Mouse (Mus musculus) embryonic fibroblast, embryonic 13.5 days (primary cell): ENCODE results near the gene Keap1. TPM values are rescaled to one million over a fixed set of nuclear protein-coding genes. Genes with fewer than 3 reads are reported as not detected.

Source experiments
- H3K27ac ChIP-seq: 2 replicates; pipeline ENCODE4 v1.5.1; 2012; ENCODE audit warnings: low read length, control low read depth, inconsistent platforms; ENCODE audit not compliant: insufficient read depth
- H3K4me1 ChIP-seq: 2 replicates; pipeline ENCODE4 v1.6.1; 2011; ENCODE audit warnings: low read length; ENCODE audit not compliant: control insufficient read depth, insufficient read depth
- H3K4me3 ChIP-seq: 2 replicates; pipeline ENCODE4 v1.5.1; 2011; ENCODE audit warnings: mild to moderate bottlenecking, control low read depth, low read length; ENCODE audit not compliant: insufficient read depth
- CTCF ChIP-seq: IDR thresholded peaks from 2 replicates; pipeline ENCODE4 v1.5.1; 2011; ENCODE audit warnings: mild to moderate bottlenecking, control low read depth, low read length, moderate library complexity, borderline replicate concordance; ENCODE audit not compliant: insufficient read depth
- POLR2A ChIP-seq: IDR thresholded peaks from 2 replicates; pipeline ENCODE4 v1.6.1; 2011; ENCODE audit warnings: low read depth, mild to moderate bottlenecking, control low read depth, low read length, moderate library complexity
- polyA plus RNA-seq: library from polyadenylated mRNA; stranded (reverse); fragments of >200 nt; gene quantifications from 2 replicates; pipeline ENCODE4 v1.2.4, GENCODE M21; 2011; ENCODE audit warnings: low read depth; ENCODE audit not compliant: missing spikeins, insufficient read length

Keap1 gene
- 23.2 and 27.4 TPM in 2 replicates for polyA plus RNA-seq

DNA sequence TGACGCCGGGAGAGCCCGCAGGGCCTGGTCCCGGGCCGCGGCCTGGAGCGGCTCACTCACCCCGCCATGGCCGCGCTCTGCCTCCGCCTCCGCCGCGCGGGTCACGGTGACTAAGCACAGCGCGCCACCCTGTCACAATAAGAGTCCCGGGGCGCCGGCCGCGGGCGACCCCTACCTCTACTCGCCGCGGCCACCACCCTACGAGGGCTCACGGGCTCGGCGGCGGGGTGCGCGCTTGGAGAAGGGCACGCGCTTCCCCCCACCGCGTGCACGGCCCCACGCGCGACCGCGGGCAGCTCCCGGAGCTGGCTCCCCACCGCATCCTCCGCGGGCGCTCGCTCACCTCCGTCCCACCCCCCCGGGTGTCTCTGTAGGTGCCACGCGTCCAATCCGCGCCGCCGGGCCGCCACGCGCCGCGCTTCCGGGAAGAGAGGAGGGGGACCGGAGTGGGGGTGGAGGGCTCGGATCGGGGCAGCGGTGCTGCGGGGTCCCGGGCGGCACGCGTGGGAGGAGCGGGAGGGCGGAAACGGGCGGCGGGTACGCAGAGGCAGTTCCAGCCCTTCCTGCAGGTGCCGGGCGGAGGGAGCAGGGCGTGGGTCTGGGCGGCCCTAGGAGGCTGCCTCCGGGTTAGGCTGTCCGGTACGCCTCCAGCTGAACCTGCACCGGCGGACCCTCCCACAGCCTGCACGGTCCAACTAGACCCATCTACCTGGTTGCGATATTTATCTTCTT is at the start of gene Keap1:
TSS of gene Keap1 (minus strand) at position 629 of the 732 bp plus-strand sequence.
- no peaks in the 10 kb centered on the region for H3K4me1 ChIP-seq
- H3K4me3 ChIP-seq = peak within 1 kb of the TSS; percentile 80
- peak within 1 kb of the TSS; percentile 54 for H3K27ac ChIP-seq
- TF ChIP-seq CTCF (no peak), POLR2A (peak; percentile 54)

DNA sequence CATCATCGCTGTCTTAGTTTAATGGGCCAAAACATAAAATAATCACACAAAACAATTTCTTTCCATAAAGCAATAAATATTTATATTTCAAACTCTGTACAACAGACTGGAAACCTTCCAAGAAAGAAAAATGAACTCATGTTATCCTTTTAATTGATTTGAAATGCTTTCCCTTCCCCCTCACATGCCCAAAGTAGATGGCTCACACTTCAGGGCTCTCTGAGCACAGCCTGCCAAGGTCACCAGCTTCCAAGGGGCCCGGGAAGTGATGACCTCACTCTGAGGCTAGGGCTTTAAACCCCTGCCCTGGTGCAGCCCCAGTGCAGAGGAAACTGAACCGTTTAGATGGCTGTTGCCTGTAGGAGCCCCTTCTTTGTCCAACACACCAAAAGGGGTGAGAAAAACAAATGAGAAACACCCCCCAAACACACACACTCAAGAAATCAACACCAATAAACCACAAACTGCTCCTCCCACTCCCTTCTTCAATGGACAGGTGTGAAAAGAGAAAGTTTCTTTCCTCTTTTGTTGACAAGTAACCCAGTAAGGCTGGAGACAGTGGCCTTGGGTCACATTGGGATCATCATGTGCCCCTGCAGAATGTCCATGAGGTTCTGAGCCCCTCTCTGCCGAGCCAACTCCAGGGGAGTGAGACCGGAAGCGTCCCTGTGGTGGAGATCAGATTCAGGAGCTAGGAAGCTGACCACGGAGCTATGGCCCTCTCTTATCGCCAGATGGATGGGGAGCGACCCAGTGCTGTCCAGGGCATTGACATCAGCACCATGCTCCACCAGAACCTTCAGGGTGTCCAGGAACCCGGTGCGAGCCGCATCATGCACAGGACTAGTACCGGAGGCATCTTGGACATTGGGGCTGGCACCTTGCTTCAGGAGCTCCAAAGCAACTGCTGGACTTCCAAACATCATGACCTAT is 49.5 kb upstream of the Keap1 start:
- Histone ChIP-seq H3K4me1 (peaks cover 13% of the 10 kb centered on the region), H3K4me3 (peak overlapping the region; percentile 14; the same call in 1 of the 2 replicates), H3K27ac (peak overlapping the region; percentile 87)
- TF ChIP-seq POLR2A (no peak), CTCF (no peak)

DNA sequence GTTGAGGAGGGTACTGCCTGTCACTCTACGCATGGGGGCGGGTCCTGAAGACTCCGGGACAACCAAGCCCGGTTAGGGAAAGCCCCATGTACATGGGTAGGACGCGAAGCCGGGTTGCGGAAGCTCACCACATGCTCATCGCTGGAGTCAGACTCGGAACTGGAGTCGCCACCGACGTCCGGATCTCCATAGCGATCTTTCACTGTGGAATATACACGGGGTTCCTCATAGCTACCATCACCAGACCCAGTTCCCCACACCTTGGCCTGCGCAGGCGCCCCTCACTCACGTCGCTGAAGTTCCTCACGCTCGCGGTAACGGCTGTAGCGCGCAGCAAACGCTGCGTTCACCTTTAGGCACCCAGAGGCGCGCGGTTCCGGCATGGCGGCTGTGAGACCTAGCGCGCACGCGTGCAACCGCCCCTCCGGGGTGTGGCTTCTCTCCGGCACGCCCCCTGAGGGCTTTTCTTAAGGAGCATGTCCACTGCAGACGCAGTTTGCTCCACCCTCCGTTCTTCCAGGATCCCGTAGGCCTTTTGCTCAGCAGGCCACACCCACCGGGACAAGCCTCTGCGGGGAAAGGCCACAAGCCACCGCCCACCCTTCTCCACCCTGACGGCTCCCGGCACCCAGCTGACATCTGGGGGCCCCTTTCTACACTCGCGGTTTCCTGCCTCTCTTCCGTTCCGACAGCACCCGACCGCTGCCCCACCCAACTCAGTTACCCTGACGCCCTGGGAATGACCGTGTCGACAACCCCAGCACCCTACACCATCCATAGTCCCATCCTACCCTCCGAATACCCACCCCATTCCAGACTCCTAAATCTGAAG is 48.6 kb upstream of the Keap1 start, which contains the start of gene Kri1:
TSS of gene Kri1 (minus strand) at position 399 of the 832 bp plus-strand sequence.
- TF ChIP-seq CTCF (no peak), POLR2A (peak; percentile 96)
- Histone ChIP-seq H3K4me3 (peak within 1 kb of the TSS; percentile 88), H3K27ac (peak within 1 kb of the TSS; percentile 87), H3K4me1 (peaks cover 13% of the 10 kb centered on the region)

DNA sequence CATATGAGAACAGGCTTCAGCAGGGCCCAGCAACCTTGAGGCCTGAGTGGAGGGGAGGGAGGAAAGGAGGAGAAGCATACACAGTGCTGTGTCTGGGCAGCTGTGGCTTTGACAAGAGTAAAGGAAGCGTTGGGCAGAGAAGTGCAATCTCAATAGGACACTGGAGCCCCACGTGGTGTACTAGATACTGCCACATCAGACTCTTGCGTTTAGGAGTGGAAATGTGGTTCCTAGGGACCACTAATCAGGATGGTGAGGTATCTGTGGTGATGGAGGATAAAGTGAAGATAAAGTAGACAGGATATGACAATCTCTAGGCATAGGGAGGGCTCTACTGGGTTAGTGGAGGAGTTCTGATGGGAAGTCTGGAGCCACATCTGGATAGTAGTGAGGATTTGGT is 47.6 kb upstream of the Keap1 start:
- peak overlapping the region; percentile 88 for H3K4me3 ChIP-seq
- peak overlapping the region; percentile 78; the same call in 1 of the 2 replicates for H3K27ac ChIP-seq
- TF ChIP-seq POLR2A = no peak
- TF ChIP-seq CTCF = no peak
- peaks cover 13% of the 10 kb centered on the region for H3K4me1 ChIP-seq

DNA sequence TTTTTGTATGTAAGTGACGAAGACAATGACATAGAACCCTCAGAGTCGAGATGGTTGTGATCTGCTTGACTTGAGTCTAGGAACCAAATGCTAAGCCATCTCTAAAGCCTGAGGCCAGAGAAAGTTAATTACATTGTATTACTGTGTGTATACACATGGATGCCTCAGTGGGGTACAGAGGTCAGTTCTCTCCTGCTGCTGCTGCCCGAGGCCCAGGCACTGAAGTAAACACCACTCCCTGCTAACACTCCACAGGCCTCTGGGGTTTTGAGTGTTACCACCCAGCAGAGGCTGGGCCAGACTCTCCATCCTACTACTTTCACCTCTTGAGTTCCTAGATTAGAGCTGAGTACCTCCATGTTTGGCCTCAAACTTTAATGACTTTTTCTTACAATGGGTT is 44.8 kb upstream of the Keap1 start:
- no peak overlapping the region for H3K27ac ChIP-seq
- H3K4me1 ChIP-seq = peaks cover 10% of the 10 kb centered on the region
- no peak for TF ChIP-seq POLR2A
- no peak for TF ChIP-seq CTCF
- no peak overlapping the region for H3K4me3 ChIP-seq

DNA sequence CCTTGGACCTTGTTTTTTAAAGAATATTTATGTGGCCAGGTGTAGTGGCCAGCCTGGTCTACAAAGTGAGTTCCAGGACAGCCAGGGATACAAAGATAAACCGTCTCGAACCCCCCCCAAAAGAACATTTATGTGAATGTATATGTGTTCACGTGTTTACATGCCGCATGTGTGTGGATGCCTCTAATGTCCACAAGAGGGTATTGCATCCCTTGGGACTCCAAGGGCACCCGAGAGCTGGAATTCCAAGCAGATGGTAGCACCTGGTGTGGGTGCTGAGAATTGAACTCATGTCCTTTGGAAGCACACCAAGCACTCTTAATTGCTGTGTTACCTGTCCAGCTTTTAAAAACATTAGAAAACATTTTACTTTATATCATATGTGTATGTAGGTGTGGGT is 44.4 kb upstream of the Keap1 start:
- no peak for TF ChIP-seq CTCF
- TF ChIP-seq POLR2A = no peak
- H3K27ac ChIP-seq = no peak overlapping the region
- peaks cover 7% of the 10 kb centered on the region for H3K4me1 ChIP-seq
- H3K4me3 ChIP-seq = no peak overlapping the region

DNA sequence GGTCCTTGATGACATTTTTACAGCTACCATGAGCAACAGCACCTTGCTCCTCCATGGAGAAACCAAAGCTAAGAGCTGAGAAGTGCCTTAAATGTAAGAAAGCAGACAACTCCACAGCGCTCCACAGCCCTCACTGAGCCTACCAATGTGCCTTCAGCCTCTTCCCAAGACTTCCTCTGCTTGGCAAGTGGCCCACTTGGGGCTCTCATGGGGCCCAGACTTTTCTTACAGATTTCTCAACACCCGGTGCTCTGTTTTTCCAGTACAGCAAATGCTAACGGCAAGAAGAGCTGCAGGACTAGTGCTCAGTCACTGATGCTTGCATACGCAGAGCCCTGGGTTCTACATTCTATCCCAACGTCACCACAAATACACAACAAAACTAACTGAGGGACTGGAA is 38.6 kb upstream of the Keap1 start:
- Histone ChIP-seq H3K27ac (no peak overlapping the region), H3K4me1 (no peaks in the 10 kb centered on the region), H3K4me3 (no peak overlapping the region)
- no peak for TF ChIP-seq CTCF
- no peak for TF ChIP-seq POLR2A

DNA sequence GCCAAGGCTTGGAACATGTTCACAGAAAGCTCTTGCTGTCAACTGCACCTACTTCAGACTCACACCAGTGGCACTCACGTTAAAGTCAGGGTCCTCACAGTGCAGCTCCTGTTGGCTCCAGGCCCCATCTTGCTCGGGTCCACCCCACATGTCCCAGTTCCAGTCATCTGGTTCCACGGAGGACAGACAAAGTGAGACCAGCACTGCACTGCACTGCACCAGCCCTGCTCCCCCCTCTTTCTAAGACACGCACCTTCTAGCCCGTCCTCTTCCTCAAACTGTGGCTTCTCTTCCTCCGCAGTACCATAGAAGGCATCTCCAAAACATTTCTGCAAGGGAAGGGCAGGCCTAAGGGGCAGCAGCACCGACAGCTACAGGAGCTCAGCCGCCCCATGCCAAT is 37.1 kb upstream of the Keap1 start:
- Histone ChIP-seq H3K27ac (no peak overlapping the region), H3K4me3 (no peak overlapping the region), H3K4me1 (no peaks in the 10 kb centered on the region)
- no peak for TF ChIP-seq CTCF
- no peak for TF ChIP-seq POLR2A

DNA sequence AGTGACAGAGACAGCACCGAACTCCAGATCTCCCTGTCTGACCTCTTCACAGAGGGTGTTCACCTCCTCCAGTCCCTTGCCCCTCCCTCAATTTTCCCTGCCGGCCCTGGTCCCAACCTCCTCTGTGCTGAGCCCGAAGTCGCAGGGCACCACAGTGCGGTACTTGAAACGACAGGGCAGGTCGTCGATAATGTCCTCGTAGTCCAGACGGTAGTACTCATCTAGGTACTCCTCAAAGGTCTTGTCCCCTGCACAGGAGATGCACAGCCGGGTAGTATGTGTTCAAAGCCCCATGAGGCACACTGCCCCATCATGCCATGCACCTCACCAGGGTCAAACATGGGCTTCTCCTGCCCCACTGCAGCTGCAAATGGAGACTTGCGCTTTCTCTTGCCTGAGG is 36.6 kb upstream of the Keap1 start:
- Histone ChIP-seq H3K27ac (no peak overlapping the region), H3K4me3 (no peak overlapping the region), H3K4me1 (no peaks in the 10 kb centered on the region)
- no peak for TF ChIP-seq CTCF
- no peak for TF ChIP-seq POLR2A
